15 mouse cellular contexts compared by ENCODE assay signal in genomic region chr7:127426354-127426753, GRCm38 (mm10). TPM values are rescaled to one million over a fixed set of nuclear protein-coding genes. Genes with fewer than 3 reads are reported as not detected.
DNase-seq lines count a peak whose midpoint lies in the region; ATAC-seq lines count a peak whose summit lies in the region.
"Had no signal": no experiment of that assay in that cellular context is flagged by ENCODE, and none has a peak within 500 bp of the region (broad histone marks: within the 10 kb centered on the region; RNA-seq: fewer than 3 reads in every experiment).

No protein-coding gene starts in this region.

- H3K9me3 ChIP-seq in heart, embryonic 12.5 days (replicated peaks): peaks cover 3% of the 10 kb centered on the region; the same call in 1 of the 2 replicates
- H3K9me3 ChIP-seq in kidney, embryonic 15.5 days (replicated peaks): no peaks in the 10 kb centered on the region
- no peaks in the 10 kb centered on the region for H3K9me3 ChIP-seq in embryonic facial prominence, embryonic 10.5 days
- H3K9me3 ChIP-seq: forebrain, embryonic 13.5 days; hindbrain, embryonic 15.5 days; lung, embryonic 15.5 days had no signal

- no peak overlapping the region for H3K4me3 ChIP-seq in heart, embryonic 12.5 days
- H3K4me3 ChIP-seq in kidney, embryonic 15.5 days (replicated peaks): no peak overlapping the region
- no peak overlapping the region for H3K4me3 ChIP-seq in embryonic facial prominence, embryonic 10.5 days
- H3K4me3 ChIP-seq: forebrain, embryonic 13.5 days; hindbrain, embryonic 15.5 days; lung, embryonic 15.5 days had no signal

- peaks cover 6% of the 10 kb centered on the region for H3K4me1 ChIP-seq in heart, embryonic 12.5 days (replicated peaks)
- peaks cover 8% of the 10 kb centered on the region for H3K4me1 ChIP-seq in kidney, embryonic 15.5 days
- peaks cover 9% of the 10 kb centered on the region for H3K4me1 ChIP-seq in embryonic facial prominence, embryonic 10.5 days

- peaks cover 14% of the 10 kb centered on the region for H3K27me3 ChIP-seq in heart, embryonic 12.5 days (replicated peaks)
- peaks cover 14% of the 10 kb centered on the region for H3K27me3 ChIP-seq in kidney, embryonic 15.5 days
- peaks cover 14% of the 10 kb centered on the region for H3K27me3 ChIP-seq in embryonic facial prominence, embryonic 10.5 days (replicated peaks; ENCODE audit: low read depth, poor library complexity, severe bottlenecking)

- H3K27ac ChIP-seq in heart, embryonic 12.5 days (ENCODE audit: poor library complexity, severe bottlenecking): no peak overlapping the region
- H3K27ac ChIP-seq in kidney, embryonic 15.5 days: no peak overlapping the region
- H3K27ac ChIP-seq in embryonic facial prominence, embryonic 10.5 days (replicated peaks): no peak overlapping the region
- H3K27ac ChIP-seq: forebrain, embryonic 13.5 days; hindbrain, embryonic 15.5 days; lung, embryonic 15.5 days had no signal

- 47% methylated on average over 3 of the region's 3 CpGs for WGBS in heart, embryonic 12.5 days
- WGBS in kidney, embryonic 15.5 days: 68% methylated on average over 3 of the region's 3 CpGs
- WGBS in embryonic facial prominence, embryonic 10.5 days: 72% methylated on average over 3 of the region's 3 CpGs

- intact Hi-C loops in heart, postnatal 36 days (cut with DNase I): no loop called here

- H3K36me3 ChIP-seq in heart, embryonic 12.5 days: no peaks in the 10 kb centered on the region
- H3K36me3 ChIP-seq in kidney, embryonic 15.5 days: no peaks in the 10 kb centered on the region
- H3K36me3 ChIP-seq in embryonic facial prominence, embryonic 10.5 days (replicated peaks): no peaks in the 10 kb centered on the region
- H3K36me3 ChIP-seq: hindbrain, embryonic 15.5 days; lung, embryonic 15.5 days had no signal

- H3K9ac ChIP-seq in heart, embryonic 12.5 days: no peak overlapping the region
- no peak overlapping the region for H3K9ac ChIP-seq in kidney, embryonic 15.5 days
- H3K9ac ChIP-seq: forebrain, embryonic 13.5 days; hindbrain, embryonic 15.5 days; lung, embryonic 15.5 days had no signal

- no peak for ATAC-seq in heart, embryonic 12.5 days (ENCODE audit: insufficient number of reproducible peaks, low FRiP score)
- no peak for ATAC-seq in kidney, embryonic 15.5 days (replicated peaks; ENCODE audit: low FRiP score)
- ATAC-seq: forebrain, embryonic 13.5 days had no signal

- H3K4me2 ChIP-seq in heart, embryonic 12.5 days: no peak overlapping the region
- no peak overlapping the region for H3K4me2 ChIP-seq in kidney, embryonic 15.5 days
- H3K4me2 ChIP-seq: forebrain, embryonic 13.5 days; hindbrain, embryonic 15.5 days; lung, embryonic 15.5 days had no signal

- DNase-seq in heart, adult 11 months: peak; percentile 97
- DNase-seq in kidney, adult 18-20 months: peak; percentile 32
- peak; percentile 17 to 29 for DNase-seq in heart, postnatal 36 days
- DNase-seq in lung, postnatal 10 days: peak; percentile 21
- DNase-seq in right cerebral cortex, adult 18-20 months: no peak
- no peak for DNase-seq in embryonic facial prominence, embryonic 10.5 days (ENCODE audit: low spot score)
- DNase-seq: adrenal gland, adult 8-10 months; cerebellum, adult 11-12 months; cerebellum, postnatal 25 days; liver had no signal

RNA-seq across cellular contexts. Expression of gene Zfp688, which starts 4.5 kb away (rescaled TPM):
- 15.4 and 16.7 TPM in 2 replicates for polyA plus RNA-seq in heart, embryonic 12.5 days (2016; fragmentation: Nextera tagmentation; extraction: Ambion mirVana)
- 24.5 and 27.1 TPM in 2 replicates for polyA plus RNA-seq in kidney, embryonic 15.5 days (2015; fragmentation: Nextera tagmentation; extraction: Ambion mirVana)
- 1 to 10 TPM; 2.5 to 3.9 TPM for total RNA-seq in heart, postnatal 36 days (2021)
- polyA plus RNA-seq in embryonic facial prominence, embryonic 10.5 days (2016; fragmentation: Nextera tagmentation; extraction: Ambion mirVana): 29.0 and 32.5 TPM in 2 replicates

RNA-seq across cellular contexts. Expression of gene Zfp764, which starts 19.7 kb away (rescaled TPM):
- 4.6 and 5.3 TPM in 2 replicates for polyA plus RNA-seq in heart, embryonic 12.5 days (2016; fragmentation: Nextera tagmentation; extraction: Ambion mirVana)
- polyA plus RNA-seq in kidney, embryonic 15.5 days (2015; fragmentation: Nextera tagmentation; extraction: Ambion mirVana): 7.6 and 8.0 TPM in 2 replicates
- 1 to 10 TPM; 2.9 to 4.2 TPM for total RNA-seq in heart, postnatal 36 days (2021)
- 6.1 and 7.1 TPM in 2 replicates for polyA plus RNA-seq in embryonic facial prominence, embryonic 10.5 days (2016; fragmentation: Nextera tagmentation; extraction: Ambion mirVana)

RNA-seq across cellular contexts. Expression of gene Zfp689, which starts 22.6 kb away (rescaled TPM):
- 5.4 and 6.0 TPM in 2 replicates for polyA plus RNA-seq in heart, embryonic 12.5 days (2016; fragmentation: Nextera tagmentation; extraction: Ambion mirVana)
- polyA plus RNA-seq in kidney, embryonic 15.5 days (2015; fragmentation: Nextera tagmentation; extraction: Ambion mirVana): 8.1 and 8.9 TPM in 2 replicates
- total RNA-seq in heart, postnatal 36 days (2021): 1 to 10 TPM; 1.4 to 1.7 TPM
- 13.4 and 17.7 TPM in 2 replicates for polyA plus RNA-seq in embryonic facial prominence, embryonic 10.5 days (2016; fragmentation: Nextera tagmentation; extraction: Ambion mirVana)

RNA-seq across cellular contexts. Expression of gene E430018J23Rik, which starts 32.9 kb away (rescaled TPM):
- polyA plus RNA-seq in heart, embryonic 12.5 days (2016; fragmentation: Nextera tagmentation; extraction: Ambion mirVana): 4.5 and 5.1 TPM in 2 replicates
- 7.1 and 8.0 TPM in 2 replicates for polyA plus RNA-seq in kidney, embryonic 15.5 days (2015; fragmentation: Nextera tagmentation; extraction: Ambion mirVana)
- total RNA-seq in heart, postnatal 36 days (2021): 1 to 10 TPM; 4.5 to 4.9 TPM
- polyA plus RNA-seq in embryonic facial prominence, embryonic 10.5 days (2016; fragmentation: Nextera tagmentation; extraction: Ambion mirVana): 4.6 and 5.5 TPM in 2 replicates

RNA-seq across cellular contexts. Expression of gene Prr14, which starts 33.1 kb away (rescaled TPM):
- polyA plus RNA-seq in heart, embryonic 12.5 days (2016; fragmentation: Nextera tagmentation; extraction: Ambion mirVana): 33.8 and 35.2 TPM in 2 replicates
- 36.0 and 47.4 TPM in 2 replicates for polyA plus RNA-seq in kidney, embryonic 15.5 days (2015; fragmentation: Nextera tagmentation; extraction: Ambion mirVana)
- total RNA-seq in heart, postnatal 36 days (2021): 10 to 100 TPM; 25.8 to 28.1 TPM
- polyA plus RNA-seq in embryonic facial prominence, embryonic 10.5 days (2016; fragmentation: Nextera tagmentation; extraction: Ambion mirVana): 46.3 and 47.9 TPM in 2 replicates

Comparison
In these comparisons a context has a peak if more than half of its experiments do, and no peak if none do; other contexts are left out.
1. DNase-seq: peak in heart, adult 11 months (single experiment), kidney, adult 18-20 months (single experiment), heart, postnatal 36 days (2 of 2) and lung, postnatal 10 days (single experiment); none in right cerebral cortex, adult 18-20 months (single experiment) and embryonic facial prominence, embryonic 10.5 days (single experiment).